Mouse (Mus musculus) frontal cortex, adult (tissue): Measurements from ENCODE around the gene Fam160b1.

ENCODE experiments used
- ATAC-seq: cut with Nextera tagmentation; 2 replicates; pipeline ENCODE4 v1.9.2; 2017; ENCODE audit warnings: mild to moderate bottlenecking, moderate library complexity, mixed read lengths; ENCODE audit not compliant: low TSS enrichment

Gene Fam160b1

GRCm38 (mm10) chr19:57367201-57367600 is 6.7 kb downstream of the Fam160b1 start:
- no peak for ATAC-seq

GRCm38 (mm10) chr19:57367849-57368387 is 7.4 kb downstream of the Fam160b1 start:
- ATAC-seq, result peak; percentile 62

- ATAC-seq, result peak; percentile 84
Measured at GRCm38 (mm10) chr19:57373276-57373811, 12.9 kb downstream of the Fam160b1 start.

- no peak for ATAC-seq
Measured at GRCm38 (mm10) chr19:57375161-57375560, 14.7 kb downstream of the Fam160b1 start.

- no peak for ATAC-seq
Measured at GRCm38 (mm10) chr19:57375746-57376145, 15.3 kb downstream of the Fam160b1 start.

GRCm38 (mm10) chr19:57377043-57377703 is 16.7 kb downstream of the Fam160b1 start:
- no peak for ATAC-seq

GRCm38 (mm10) chr19:57386176-57386693 is 25.8 kb downstream of the Fam160b1 start:
- ATAC-seq, result no peak

- no peak for ATAC-seq
Measured at GRCm38 (mm10) chr19:57391545-57391944, 31.1 kb downstream of the Fam160b1 start.

GRCm38 (mm10) chr19:57393357-57393957 is 33.0 kb downstream of the Fam160b1 start:
- no peak for ATAC-seq

GRCm38 (mm10) chr19:57396609-57397008 is 36.1 kb downstream of the Fam160b1 start:
- ATAC-seq, result no peak

- ATAC-seq, result no peak
Measured at GRCm38 (mm10) chr19:57402364-57402763, 41.9 kb downstream of the Fam160b1 start.

GRCm38 (mm10) chr19:57403700-57404501 is 43.4 kb downstream of the Fam160b1 start:
- ATAC-seq, result no peak

GRCm38 (mm10) chr19:57404502-57404848 is 44.0 kb downstream of the Fam160b1 start:
- ATAC-seq, result peak; percentile 41; the same call in 1 of the 2 replicates

- ATAC-seq, result no peak
Measured at GRCm38 (mm10) chr19:57407947-57408346, 47.5 kb downstream of the Fam160b1 start.

- ATAC-seq, result peak; percentile 80
Measured at GRCm38 (mm10) chr19:57411375-57412196, 51.1 kb downstream of the Fam160b1 start.

- ATAC-seq, result no peak
Measured at GRCm38 (mm10) chr19:57413170-57413569, 52.7 kb downstream of the Fam160b1 start.

- no peak for ATAC-seq
Measured at GRCm38 (mm10) chr19:57413918-57414317, 53.4 kb downstream of the Fam160b1 start.

- no peak for ATAC-seq
Measured at GRCm38 (mm10) chr19:57415031-57415807, 54.7 kb downstream of the Fam160b1 start.

GRCm38 (mm10) chr19:57417800-57418580 is 57.5 kb downstream of the Fam160b1 start:
- no peak for ATAC-seq
